Mouse (Mus musculus) forebrain, postnatal 0 days (tissue): ENCODE data around the gene Pex1. TPM values are rescaled to one million over a fixed set of nuclear protein-coding genes. Genes with fewer than 3 reads are reported as not detected.

Experiments used
- ATAC-seq: fragments of 200-750 bp; cut with Nextera tagmentation; 2 replicates; pipeline ENCODE4 v1.8.0; 2017; ENCODE audit warnings: mild to moderate bottlenecking, moderate library complexity
- DNase-seq: peaks from one replicate; pipeline ENCODE4 v3.0.0-alpha.2; 2015
- H3K27ac ChIP-seq: fragments of 300-500 bp; sonication (generic); 2 replicates; pipeline ENCODE4 v1.5.1; 2014; ENCODE audit warnings: low read depth, mild to moderate bottlenecking, antibody characterized with exemption, low read length, moderate library complexity, mixed read lengths
- H3K27me3 ChIP-seq: fragments of 300-500 bp; sonication (generic); 2 replicates; pipeline ENCODE4 v1.6.1; 2014; ENCODE audit warnings: mild to moderate bottlenecking, low read length, mixed read lengths; ENCODE audit not compliant: insufficient read depth
- H3K36me3 ChIP-seq: fragments of 300-500 bp; sonication (generic); 2 replicates; pipeline ENCODE4 v1.6.1; 2014; ENCODE audit warnings: mild to moderate bottlenecking, moderate library complexity; ENCODE audit not compliant: insufficient read depth
- H3K4me1 ChIP-seq: fragments of 300-500 bp; sonication (generic); 2 replicates; pipeline ENCODE4 v1.6.1; 2014; ENCODE audit warnings: antibody characterized with exemption; ENCODE audit not compliant: insufficient read depth
- H3K4me2 ChIP-seq: fragments of 300-500 bp; sonication (generic); 2 replicates; pipeline ENCODE4 v1.6.1; 2014; ENCODE audit warnings: low read depth, mild to moderate bottlenecking, moderate library complexity
- H3K4me3 ChIP-seq: fragments of 300-500 bp; sonication (generic); 2 replicates; pipeline ENCODE4 v1.5.1; 2014; ENCODE audit warnings: low read depth, low read length, mixed read lengths
- H3K9ac ChIP-seq: fragments of 300-500 bp; sonication (generic); 2 replicates; pipeline ENCODE4 v1.6.1; 2014; ENCODE audit warnings: mild to moderate bottlenecking
- H3K9me3 ChIP-seq: fragments of 300-500 bp; sonication (generic); 2 replicates; pipeline ENCODE4 v1.6.1; 2016; ENCODE audit warnings: low read length
- CTCF ChIP-seq: sonication (generic); IDR thresholded peaks from 2 replicates; pipeline ENCODE4 v1.5.1; 2016; ENCODE audit warnings: antibody characterized with exemption, control low read depth, low read depth
- WGBS: fragments of 180-500 bp; shearing (Covaris S2); extraction: QIAGEN DNeasy Blood & Tissue Kit; methylation state at CpG from one replicate; pipeline ENCODE4 v1.1.7; 2014; 5-methylcytosine and 5-hydroxymethylcytosine counted together
- polyA plus RNA-seq: library from polyadenylated mRNA; unstranded; fragments of >200 nt; fragmentation: Nextera tagmentation; extraction: Ambion mirVana; gene quantifications from 2 replicates; pipeline ENCODE4 v1.2.1, GENCODE M21; 2015
- total RNA-seq: library from RNA; depleted of rRNA; stranded (reverse); fragments of >200 nt; gene quantifications from 2 replicates; pipeline ENCODE4 v1.2.3, GENCODE M21; 2014; rRNA removed

The Pex1 gene
- total RNA-seq, result 16.7 and 20.3 TPM in 2 replicates
- polyA plus RNA-seq, result 10.5 and 16.6 TPM in 2 replicates

- TF ChIP-seq CTCF, result peak; percentile 62
- under 1% methylated on average over 50 of the region's 50 CpGs for WGBS
These were observed at the start of gene Pex1 for GRCm38 (mm10) chr5:3595693-3596398. Pex1 (plus strand) TSS chr5:3596066.

GRCm38 (mm10) chr5:3546226-3546625 is 49.6 kb upstream of the Pex1 start:
- TF ChIP-seq CTCF, result no peak
- Histone ChIP-seq H3K4me3 (no peak overlapping the region), H3K9me3 (no peaks in the 10 kb centered on the region), H3K36me3 (peaks cover 3% of the 10 kb centered on the region; the same call in 1 of the 2 replicates), H3K4me1 (no peaks in the 10 kb centered on the region), H3K27ac (no peak overlapping the region), H3K4me2 (no peak overlapping the region), H3K9ac (no peak overlapping the region), H3K27me3 (no peaks in the 10 kb centered on the region)
- ATAC-seq (no peak), DNase-seq (no peak)
- WGBS, result 89% methylated on average over 1 of the region's 1 CpGs

More at GRCm38 (mm10) chr5:3595693-3596398, at the start of gene Pex1:
- Histone ChIP-seq H3K9ac (peak within 1 kb of the TSS; percentile 73), H3K27ac (peak within 1 kb of the TSS; percentile 80), H3K9me3 (no peaks in the 10 kb centered on the region), H3K4me3 (peak within 1 kb of the TSS; percentile 71), H3K36me3 (peaks cover 14% of the 10 kb centered on the region), H3K4me1 (peaks cover 12% of the 10 kb centered on the region; the same call in 1 of the 2 replicates), H3K27me3 (no peaks in the 10 kb centered on the region), H3K4me2 (peak within 1 kb of the TSS; percentile 90)
- DNase-seq (peak; percentile 98), ATAC-seq (peak; percentile 98)

GRCm38 (mm10) chr5:3551481-3551880 is 44.4 kb upstream of the Pex1 start:
- Histone ChIP-seq H3K27ac (no peak overlapping the region), H3K9ac (no peak overlapping the region), H3K4me3 (no peak overlapping the region), H3K27me3 (no peaks in the 10 kb centered on the region), H3K36me3 (peaks cover 17% of the 10 kb centered on the region), H3K4me2 (no peak overlapping the region), H3K4me1 (no peaks in the 10 kb centered on the region), H3K9me3 (no peaks in the 10 kb centered on the region)
- TF ChIP-seq CTCF, result no peak
- no peak for ATAC-seq
- DNase-seq, result no peak
- WGBS, result 89% methylated on average over 1 of the region's 1 CpGs

- DNase-seq (no peak), ATAC-seq (no peak)
- Histone ChIP-seq H3K4me3 (no peak overlapping the region), H3K27ac (no peak overlapping the region), H3K9me3 (no peaks in the 10 kb centered on the region), H3K36me3 (peaks cover 30% of the 10 kb centered on the region), H3K9ac (no peak overlapping the region), H3K4me2 (no peak overlapping the region), H3K4me1 (no peaks in the 10 kb centered on the region), H3K27me3 (no peaks in the 10 kb centered on the region)
- no peak for TF ChIP-seq CTCF
- 87% methylated on average over 2 of the region's 2 CpGs for WGBS
These were observed 41.7 kb upstream of the Pex1 start for GRCm38 (mm10) chr5:3554198-3554597.

GRCm38 (mm10) chr5:3571266-3571665 is 24.6 kb upstream of the Pex1 start, which contains the start of gene 1700109H08Rik:
1700109H08Rik (plus strand) TSS chr5:3571566.
- no peaks in the 10 kb centered on the region for H3K4me1 ChIP-seq
- no peaks in the 10 kb centered on the region for H3K9me3 ChIP-seq
- no peak within 1 kb of the TSS for H3K4me3 ChIP-seq
- H3K27me3 ChIP-seq, result no peaks in the 10 kb centered on the region
- WGBS, result 95% methylated on average over 4 of the region's 4 CpGs
- H3K4me2 ChIP-seq, result no peak within 1 kb of the TSS
- no peak for DNase-seq
- H3K9ac ChIP-seq, result no peak within 1 kb of the TSS
- no peak for ATAC-seq
- H3K27ac ChIP-seq, result no peak within 1 kb of the TSS
- no peak for TF ChIP-seq CTCF
- peaks cover 75% of the 10 kb centered on the region for H3K36me3 ChIP-seq

- Histone ChIP-seq H3K4me1 (no peaks in the 10 kb centered on the region), H3K9me3 (no peaks in the 10 kb centered on the region), H3K4me3 (no peak overlapping the region), H3K9ac (no peak overlapping the region), H3K4me2 (no peak overlapping the region), H3K27me3 (no peaks in the 10 kb centered on the region), H3K36me3 (peaks cover 77% of the 10 kb centered on the region), H3K27ac (no peak overlapping the region)
- 95% methylated on average over 2 of the region's 2 CpGs for WGBS
- TF ChIP-seq CTCF, result no peak
- ATAC-seq, result no peak; the same call in 1 of the 2 replicates
- no peak for DNase-seq
These were observed 21.0 kb upstream of the Pex1 start for GRCm38 (mm10) chr5:3574825-3575224.

GRCm38 (mm10) chr5:3577939-3578338 is 17.9 kb upstream of the Pex1 start:
- H3K27me3 ChIP-seq, result no peaks in the 10 kb centered on the region
- H3K27ac ChIP-seq, result no peak overlapping the region
- peaks cover 63% of the 10 kb centered on the region for H3K36me3 ChIP-seq
- 91% methylated on average over 2 of the region's 2 CpGs for WGBS
- no peak overlapping the region for H3K4me3 ChIP-seq
- H3K4me2 ChIP-seq, result no peak overlapping the region
- H3K9me3 ChIP-seq, result no peaks in the 10 kb centered on the region
- ATAC-seq (no peak), DNase-seq (no peak)
- no peak overlapping the region for H3K9ac ChIP-seq
- no peak for TF ChIP-seq CTCF
- H3K4me1 ChIP-seq, result no peaks in the 10 kb centered on the region
